ENCODE assay signal across 20 mouse cellular contexts in the genomic region with DNA sequence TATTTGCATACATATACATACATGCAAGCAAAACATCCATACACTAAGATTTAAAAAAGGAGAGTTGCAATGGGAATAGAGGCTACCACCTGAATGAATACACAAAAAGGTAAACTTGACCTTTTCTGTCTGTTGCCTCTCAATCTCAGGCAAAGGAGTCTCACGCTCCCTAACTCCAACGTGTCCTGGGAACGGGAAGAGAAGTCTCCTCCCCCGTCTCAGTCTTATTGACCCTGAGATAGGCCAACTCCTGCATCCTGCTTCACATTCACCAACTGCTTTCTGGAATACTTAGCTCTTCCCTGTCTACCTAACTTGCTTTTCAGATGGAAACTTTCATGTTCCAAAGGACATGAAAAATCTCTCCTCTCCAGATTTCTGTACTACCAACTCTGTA. TPM values are rescaled to one million over a fixed set of nuclear protein-coding genes. Genes with fewer than 3 reads are reported as not detected.
DNase-seq lines count a peak whose midpoint lies in the region; ATAC-seq and TF ChIP-seq lines count a peak whose summit lies in the region.
"Had no signal": no experiment of that assay in that cellular context is flagged by ENCODE, and none has a peak within 500 bp of the region (broad histone marks: within the 10 kb centered on the region; RNA-seq: fewer than 3 reads in every experiment).

No protein-coding gene starts in this region.

- peaks cover 12% of the 10 kb centered on the region for H3K4me1 ChIP-seq in forebrain, embryonic 15.5 days
- H3K4me1 ChIP-seq in forebrain, embryonic 12.5 days, result peaks cover 4% of the 10 kb centered on the region
- H3K4me1 ChIP-seq in liver, embryonic 12.5 days, result peaks cover 32% of the 10 kb centered on the region
- H3K4me1 ChIP-seq in liver, embryonic 11.5 days (replicated peaks; ENCODE audit: control insufficient read depth, insufficient read depth, low read length), result peaks cover 4% of the 10 kb centered on the region; the same call in 1 of the 2 replicates
- H3K4me1 ChIP-seq in MEL (ENCODE audit: control insufficient read depth in 1 of 2, insufficient read depth in 2 of 2, low read length in 2 of 2), result peaks cover 7 to 11% of the 10 kb centered on the region in 2 experiments
- H3K4me1 ChIP-seq in stomach, postnatal 0 days (replicated peaks; ENCODE audit: control insufficient read depth, insufficient read depth), result no peaks in the 10 kb centered on the region
- H3K4me1 ChIP-seq: midbrain, embryonic 10.5 days had no signal

- no peak for ATAC-seq in forebrain, embryonic 15.5 days (replicated peaks)
- no peak for ATAC-seq in forebrain, embryonic 12.5 days (ENCODE audit: low FRiP score)
- no peak for ATAC-seq in liver, embryonic 12.5 days
- no peak for ATAC-seq in liver, embryonic 11.5 days (replicated peaks; ENCODE audit: low FRiP score)
- no peak for ATAC-seq in stomach, postnatal 0 days (ENCODE audit: low FRiP score, low TSS enrichment)
- ATAC-seq: activated CD4-positive, CD25-positive, alpha-beta regulatory T cell, adult 4 months had no signal

- 67% methylated on average over 4 of the region's 4 CpGs for WGBS in forebrain, embryonic 15.5 days
- WGBS in forebrain, embryonic 12.5 days, result 84% methylated on average over 4 of the region's 4 CpGs
- WGBS in liver, embryonic 12.5 days (ENCODE audit: insufficient replicate concordance), result 65% methylated on average over 4 of the region's 4 CpGs
- 67% methylated on average over 4 of the region's 4 CpGs for WGBS in liver, embryonic 11.5 days
- WGBS in stomach, postnatal 0 days, result 37% methylated on average over 4 of the region's 4 CpGs

- H3K9me3 ChIP-seq in forebrain, embryonic 15.5 days, result no peaks in the 10 kb centered on the region
- no peaks in the 10 kb centered on the region for H3K9me3 ChIP-seq in forebrain, embryonic 12.5 days
- H3K9me3 ChIP-seq in liver, embryonic 12.5 days (replicated peaks), result no peaks in the 10 kb centered on the region
- H3K9me3 ChIP-seq in liver, embryonic 11.5 days (ENCODE audit: control insufficient read depth, low read length), result no peaks in the 10 kb centered on the region
- H3K9me3 ChIP-seq in MEL (replicated peaks; ENCODE audit: insufficient read depth, low read length), result no peaks in the 10 kb centered on the region
- no peaks in the 10 kb centered on the region for H3K9me3 ChIP-seq in stomach, postnatal 0 days (ENCODE audit: control insufficient read depth, low read length)
- H3K9me3 ChIP-seq: heart, embryonic 10.5 days; heart, embryonic 15.5 days; midbrain, embryonic 10.5 days had no signal

- no peak; a peak in 1 of 4 replicates for TF ChIP-seq POLR2A in MEL (IDR thresholded peaks at IDR 0.05; ENCODE audit: control insufficient read depth in 1 of 2, insufficient read depth in 1 of 2, low read depth in 1 of 2, low read length in 2 of 2, poor library complexity in 1 of 2)

- TF ChIP-seq RAD21 in MEL (IDR thresholded peaks at IDR 0.05; ENCODE audit: low read depth, low read length), result no peak

- 0 out of 2 replicates have a peak overlapping the region, but pooled peaks have one; percentile 3 for H3K9ac ChIP-seq in forebrain, embryonic 15.5 days (replicated peaks)
- no peak overlapping the region for H3K9ac ChIP-seq in forebrain, embryonic 12.5 days
- no peak overlapping the region for H3K9ac ChIP-seq in liver, embryonic 12.5 days
- H3K9ac ChIP-seq in liver, embryonic 11.5 days (ENCODE audit: low read depth, low read length), result no peak overlapping the region
- no peak overlapping the region for H3K9ac ChIP-seq in MEL (ENCODE audit: control insufficient read depth, low read depth, low read length, poor library complexity, severe bottlenecking)
- no peak overlapping the region for H3K9ac ChIP-seq in stomach, postnatal 0 days (ENCODE audit: low read length)
- H3K9ac ChIP-seq: heart, embryonic 15.5 days; liver, embryonic 14.5 days; lung, embryonic 14.5 days had no signal

- no peak for DNase-seq in liver, embryonic 11.5 days (ENCODE audit: low spot score)
- DNase-seq in MEL (ENCODE audit: low read depth, low spot score), result no peak
- no peak for DNase-seq in stomach, postnatal 0 days (ENCODE audit: low spot score)
- no peak for DNase-seq in heart, adult 8-10 months (ENCODE audit: low spot score)
- DNase-seq: adrenal gland, adult 2 months; cerebellum, adult 2 months; kidney, adult 8-10 months; kidney, postnatal 14 days; layer of hippocampus, adult 9-11 months; lung, postnatal 14 days; thymus, postnatal 14 days had no signal

- peaks cover 81% of the 10 kb centered on the region for H3K36me3 ChIP-seq in forebrain, embryonic 15.5 days
- H3K36me3 ChIP-seq in forebrain, embryonic 12.5 days (replicated peaks), result peaks cover 87% of the 10 kb centered on the region
- peaks cover 96% of the 10 kb centered on the region for H3K36me3 ChIP-seq in liver, embryonic 12.5 days
- peaks cover 46% of the 10 kb centered on the region for H3K36me3 ChIP-seq in liver, embryonic 11.5 days (ENCODE audit: control insufficient read depth, insufficient read depth, low read length)
- H3K36me3 ChIP-seq in MEL (ENCODE audit: control insufficient read depth in 1 of 2, insufficient read depth in 2 of 2, low read length in 2 of 2), result peaks cover 16 to 29% of the 10 kb centered on the region in 2 experiments
- H3K36me3 ChIP-seq in stomach, postnatal 0 days (ENCODE audit: control insufficient read depth, insufficient read depth, low read length), result peaks cover 35% of the 10 kb centered on the region

- TF ChIP-seq EP300 in MEL (IDR thresholded peaks at IDR 0.05; ENCODE audit: low read depth in 1 of 2, low read length in 2 of 2), result no peak
- TF ChIP-seq EP300 in stomach, postnatal 0 days (optimal IDR thresholded peaks at IDR 0.05), result no peak

- H3K27ac ChIP-seq in forebrain, embryonic 15.5 days (replicated peaks), result no peak overlapping the region
- H3K27ac ChIP-seq in forebrain, embryonic 12.5 days, result no peak overlapping the region
- 0 out of 2 replicates have a peak overlapping the region, but pooled peaks have one; percentile 40 for H3K27ac ChIP-seq in liver, embryonic 12.5 days
- H3K27ac ChIP-seq in liver, embryonic 11.5 days (ENCODE audit: low read depth, low read length), result no peak overlapping the region
- H3K27ac ChIP-seq in MEL (ENCODE audit: control insufficient read depth, low read depth, low read length), result no peak overlapping the region
- H3K27ac ChIP-seq in stomach, postnatal 0 days (replicated peaks), result 0 out of 2 replicates have a peak overlapping the region, but pooled peaks have one; percentile 45
- H3K27ac ChIP-seq: heart, embryonic 10.5 days; heart, embryonic 15.5 days; liver, embryonic 14.5 days; midbrain, embryonic 10.5 days had no signal

- no peaks in the 10 kb centered on the region for H3K27me3 ChIP-seq in forebrain, embryonic 15.5 days
- H3K27me3 ChIP-seq in forebrain, embryonic 12.5 days, result no peaks in the 10 kb centered on the region
- no peaks in the 10 kb centered on the region for H3K27me3 ChIP-seq in liver, embryonic 12.5 days (replicated peaks)
- no peaks in the 10 kb centered on the region for H3K27me3 ChIP-seq in liver, embryonic 11.5 days (replicated peaks; ENCODE audit: control insufficient read depth, insufficient read depth, low read length)
- H3K27me3 ChIP-seq in MEL (ENCODE audit: control insufficient read depth in 1 of 2, insufficient read depth in 2 of 2, low read length in 2 of 2), result no peaks in the 10 kb centered on the region
- no peaks in the 10 kb centered on the region for H3K27me3 ChIP-seq in stomach, postnatal 0 days (ENCODE audit: control insufficient read depth, insufficient read depth, low read length)
- H3K27me3 ChIP-seq: heart, embryonic 15.5 days had no signal

- H3K4me2 ChIP-seq in forebrain, embryonic 15.5 days (replicated peaks), result no peak overlapping the region
- no peak overlapping the region for H3K4me2 ChIP-seq in forebrain, embryonic 12.5 days
- H3K4me2 ChIP-seq in liver, embryonic 12.5 days, result no peak overlapping the region
- H3K4me2 ChIP-seq in liver, embryonic 11.5 days, result no peak overlapping the region
- no peak overlapping the region for H3K4me2 ChIP-seq in stomach, postnatal 0 days (replicated peaks; ENCODE audit: low read depth)
- H3K4me2 ChIP-seq: heart, embryonic 15.5 days; lung, embryonic 14.5 days had no signal

- H3K79me2 ChIP-seq in MEL (ENCODE audit: control insufficient read depth, insufficient read depth, low read length, poor library complexity), result peaks cover 10% of the 10 kb centered on the region; the same call in 1 of the 2 replicates

- no peak; a peak in 1 of 6 replicates for TF ChIP-seq CTCF in MEL (IDR thresholded peaks at IDR 0.05 in 2 of 3, conservative IDR thresholded peaks at IDR 0.05 in 1 of 3; ENCODE audit: control insufficient read depth in 1 of 3, insufficient read depth in 1 of 3, low read depth in 2 of 3, low read length in 3 of 3, poor library complexity in 1 of 3, severe bottlenecking in 1 of 3)
- TF ChIP-seq CTCF in stomach, postnatal 0 days (IDR thresholded peaks at IDR 0.05; ENCODE audit: low read depth), result no peak

- no peak overlapping the region for H3K4me3 ChIP-seq in forebrain, embryonic 15.5 days
- no peak overlapping the region for H3K4me3 ChIP-seq in forebrain, embryonic 12.5 days (replicated peaks)
- no peak overlapping the region for H3K4me3 ChIP-seq in liver, embryonic 12.5 days
- H3K4me3 ChIP-seq in liver, embryonic 11.5 days (ENCODE audit: low read depth, low read length), result no peak overlapping the region
- no peak overlapping the region for H3K4me3 ChIP-seq in MEL (ENCODE audit: control insufficient read depth in 1 of 2, insufficient read depth in 1 of 2, low read depth in 2 of 2, low read length in 2 of 2)
- no peak overlapping the region for H3K4me3 ChIP-seq in stomach, postnatal 0 days (ENCODE audit: low read depth, low read length)
- H3K4me3 ChIP-seq: heart, embryonic 10.5 days; heart, embryonic 15.5 days had no signal

RNA-seq across cellular contexts. Expression of a gene that starts 7.7 kb away (rescaled TPM):
- polyA plus RNA-seq in forebrain, embryonic 15.5 days (2015; fragmentation: Nextera tagmentation; extraction: Ambion mirVana), result 6.0 and 6.3 TPM in 2 replicates
- 6.2 and 6.8 TPM in 2 replicates for polyA plus RNA-seq in forebrain, embryonic 12.5 days (2016; fragmentation: Nextera tagmentation; extraction: Ambion mirVana)
- 2.1 and 2.3 TPM in 2 replicates for polyA plus RNA-seq in liver, embryonic 12.5 days (2016; fragmentation: Nextera tagmentation; extraction: Ambion mirVana)
- 3.5 and 4.5 TPM in 2 replicates for polyA plus RNA-seq in liver, embryonic 11.5 days (2014; fragmentation: Nextera tagmentation; extraction: Ambion mirVana)
- total RNA-seq in MEL (2012; rRNA removed), result 31.6 and 37.0 TPM in 2 replicates
- polyA plus RNA-seq in MEL (2012; ENCODE audit: insufficient read depth in 1 of 2, insufficient read length in 2 of 2, low read depth in 1 of 2, low replicate concordance in 2 of 2, missing spikeins in 1 of 2), result 10 to 100 TPM; 56.4 to 76.3 TPM
- polyA plus RNA-seq in stomach, postnatal 0 days (2015; fragmentation: Nextera tagmentation; extraction: Ambion mirVana), result 3.6 and 4.0 TPM in 2 replicates
- total RNA-seq in heart, adult 8-10 months (2022), result 10 to 100 TPM; 22.2 to 28.9 (median 23.8) TPM

RNA-seq across cellular contexts. Expression of a gene that starts 9.3 kb away (rescaled TPM):
- 475 and 481 TPM in 2 replicates for polyA plus RNA-seq in forebrain, embryonic 15.5 days (2015; fragmentation: Nextera tagmentation; extraction: Ambion mirVana)
- polyA plus RNA-seq in forebrain, embryonic 12.5 days (2016; fragmentation: Nextera tagmentation; extraction: Ambion mirVana), result 512 and 565 TPM in 2 replicates
- polyA plus RNA-seq in liver, embryonic 12.5 days (2016; fragmentation: Nextera tagmentation; extraction: Ambion mirVana), result 735 and 768 TPM in 2 replicates
- 1,154 and 1,248 TPM in 2 replicates for polyA plus RNA-seq in liver, embryonic 11.5 days (2014; fragmentation: Nextera tagmentation; extraction: Ambion mirVana)
- total RNA-seq in MEL (2012; rRNA removed), result 5,378 and 5,815 TPM in 2 replicates
- polyA plus RNA-seq in MEL (2012; ENCODE audit: insufficient read depth in 1 of 2, insufficient read length in 2 of 2, low read depth in 1 of 2, low replicate concordance in 2 of 2, missing spikeins in 1 of 2), result 1,000 to 10,000 TPM in 1 of 2 experiments, 100 to 1,000 TPM in 1; 376 to 4,421 TPM
- 524 and 529 TPM in 2 replicates for polyA plus RNA-seq in stomach, postnatal 0 days (2015; fragmentation: Nextera tagmentation; extraction: Ambion mirVana)
- 100 to 1,000 TPM; 385 to 495 (median 425) TPM for total RNA-seq in heart, adult 8-10 months (2022)

RNA-seq across cellular contexts. Expression of a gene that starts 16.5 kb away (rescaled TPM):
- 1.4 and 1.7 TPM in 2 replicates for polyA plus RNA-seq in forebrain, embryonic 15.5 days (2015; fragmentation: Nextera tagmentation; extraction: Ambion mirVana)
- 0.76 and 1.00 TPM in 2 replicates for polyA plus RNA-seq in forebrain, embryonic 12.5 days (2016; fragmentation: Nextera tagmentation; extraction: Ambion mirVana)
- not detected in 2 replicates for polyA plus RNA-seq in liver, embryonic 12.5 days (2016; fragmentation: Nextera tagmentation; extraction: Ambion mirVana)
- polyA plus RNA-seq in liver, embryonic 11.5 days (2014; fragmentation: Nextera tagmentation; extraction: Ambion mirVana), result 0.18 and 0.38 TPM in 2 replicates
- total RNA-seq in MEL (2012; rRNA removed), result 0.72 and 0.81 TPM in 2 replicates
- 1 to 10 TPM in 1 of 2 experiments, not detected in 1; 1.3 TPM for polyA plus RNA-seq in MEL (2012; ENCODE audit: insufficient read depth in 1 of 2, insufficient read length in 2 of 2, low read depth in 1 of 2, low replicate concordance in 2 of 2, missing spikeins in 1 of 2)
- polyA plus RNA-seq in stomach, postnatal 0 days (2015; fragmentation: Nextera tagmentation; extraction: Ambion mirVana), result 3.0 and 3.4 TPM in 2 replicates
- total RNA-seq in heart, adult 8-10 months (2022), result 10 to 100 TPM; 15.6 to 31.7 (median 17.5) TPM

RNA-seq across cellular contexts. Expression of a gene that starts 17.0 kb away (rescaled TPM):
- polyA plus RNA-seq in forebrain, embryonic 15.5 days (2015; fragmentation: Nextera tagmentation; extraction: Ambion mirVana), result 4.5 and 5.8 TPM in 2 replicates
- polyA plus RNA-seq in forebrain, embryonic 12.5 days (2016; fragmentation: Nextera tagmentation; extraction: Ambion mirVana), result 6.8 and 9.4 TPM in 2 replicates
- polyA plus RNA-seq in liver, embryonic 12.5 days (2016; fragmentation: Nextera tagmentation; extraction: Ambion mirVana), result 4.1 and 5.0 TPM in 2 replicates
- polyA plus RNA-seq in liver, embryonic 11.5 days (2014; fragmentation: Nextera tagmentation; extraction: Ambion mirVana), result 6.2 and 7.6 TPM in 2 replicates
- total RNA-seq in MEL (2012; rRNA removed), result 7.1 and 10.9 TPM in 2 replicates
- polyA plus RNA-seq in MEL (2012; ENCODE audit: insufficient read depth in 1 of 2, insufficient read length in 2 of 2, low read depth in 1 of 2, low replicate concordance in 2 of 2, missing spikeins in 1 of 2), result 10 to 100 TPM in 1 of 2 experiments, not detected in 1; 15.3 TPM
- 5.0 and 7.3 TPM in 2 replicates for polyA plus RNA-seq in stomach, postnatal 0 days (2015; fragmentation: Nextera tagmentation; extraction: Ambion mirVana)
- 1 to 10 TPM; 1.6 to 5.4 (median 3.7) TPM for total RNA-seq in heart, adult 8-10 months (2022)

Comparison
In these comparisons a context has a peak if more than half of its experiments do, and no peak if none do; other contexts are left out.
1. H3K27ac ChIP-seq: peak in liver, embryonic 12.5 days (single experiment) and stomach, postnatal 0 days (single experiment); none in forebrain, embryonic 15.5 days (single experiment), forebrain, embryonic 12.5 days (single experiment), liver, embryonic 11.5 days (single experiment) and MEL (single experiment).